8 mouse cellular contexts compared by ENCODE assay signal in genomic region chr6:37442781-37443180, GRCm38 (mm10). TPM values are rescaled to one million over a fixed set of nuclear protein-coding genes. Genes with fewer than 3 reads are reported as not detected.
DNase-seq lines count a peak whose midpoint lies in the region; ATAC-seq lines count a peak whose summit lies in the region.

No protein-coding gene starts in this region.

- peaks cover 4% of the 10 kb centered on the region; the same call in 1 of the 2 replicates for H3K9me3 ChIP-seq in heart, embryonic 14.5 days (ENCODE audit: control insufficient read depth, low read length)
- H3K9me3 ChIP-seq in hindbrain, embryonic 12.5 days (replicated peaks): no peaks in the 10 kb centered on the region
- H3K9me3 ChIP-seq in midbrain, embryonic 12.5 days: no peaks in the 10 kb centered on the region

- ATAC-seq in heart, embryonic 14.5 days (ENCODE audit: insufficient number of reproducible peaks, insufficient read depth, low FRiP score, low read depth): no peak
- peak; percentile 17; the same call in 1 of the 2 replicates for ATAC-seq in hindbrain, embryonic 12.5 days (ENCODE audit: low FRiP score)
- no peak for ATAC-seq in midbrain, embryonic 12.5 days (ENCODE audit: low FRiP score, low read depth)

- H3K27ac ChIP-seq in heart, embryonic 14.5 days (replicated peaks in 1 of 2; ENCODE audit: control insufficient read depth in 1 of 2, insufficient read depth in 1 of 2, low read depth in 2 of 2, low read length in 2 of 2): peak overlapping the region in 1 of 2 experiments; percentile 58; a peak in 1 of 4 replicates
- no peak overlapping the region for H3K27ac ChIP-seq in hindbrain, embryonic 12.5 days
- no peak overlapping the region for H3K27ac ChIP-seq in midbrain, embryonic 12.5 days (replicated peaks)

- WGBS in heart, embryonic 14.5 days: 46% methylated on average over 4 of the region's 4 CpGs
- WGBS in hindbrain, embryonic 12.5 days: 43% methylated on average over 4 of the region's 4 CpGs
- WGBS in midbrain, embryonic 12.5 days: 47% methylated on average over 4 of the region's 4 CpGs

- peaks cover 8 to 25% of the 10 kb centered on the region in 2 experiments; a peak in 3 of 4 replicates for H3K4me1 ChIP-seq in heart, embryonic 14.5 days (ENCODE audit: control insufficient read depth in 2 of 2, insufficient read depth in 2 of 2, low read length in 2 of 2)
- peaks cover 9% of the 10 kb centered on the region for H3K4me1 ChIP-seq in hindbrain, embryonic 12.5 days
- peaks cover 11% of the 10 kb centered on the region; the same call in 1 of the 2 replicates for H3K4me1 ChIP-seq in midbrain, embryonic 12.5 days

- peak overlapping the region; percentile 75 for H3K9ac ChIP-seq in heart, embryonic 14.5 days (ENCODE audit: low read length)
- H3K9ac ChIP-seq in hindbrain, embryonic 12.5 days: peak overlapping the region; percentile 49
- peak overlapping the region; percentile 46 for H3K9ac ChIP-seq in midbrain, embryonic 12.5 days (replicated peaks)

- DNase-seq in heart, adult 9 months (ENCODE audit: low spot score in 2 of 2): no peak
- DNase-seq in cerebellum, adult 9-11 months: peak; percentile 38
- no peak for DNase-seq in gastrocnemius, postnatal 10 days
- DNase-seq in layer of hippocampus, postnatal 14 days (ENCODE audit: low spot score in 2 of 2): no peak
- no peak for DNase-seq in frontal cortex, postnatal 36 days (ENCODE audit: low spot score in 2 of 2)

- H3K27me3 ChIP-seq in heart, embryonic 14.5 days (ENCODE audit: control insufficient read depth, insufficient read depth, low read length): no peaks in the 10 kb centered on the region
- no peaks in the 10 kb centered on the region for H3K27me3 ChIP-seq in hindbrain, embryonic 12.5 days
- peaks cover 7% of the 10 kb centered on the region; the same call in 1 of the 2 replicates for H3K27me3 ChIP-seq in midbrain, embryonic 12.5 days

- H3K36me3 ChIP-seq in heart, embryonic 14.5 days (ENCODE audit: control insufficient read depth, insufficient read depth, low read length): peaks cover 7% of the 10 kb centered on the region
- H3K36me3 ChIP-seq in hindbrain, embryonic 12.5 days: no peaks in the 10 kb centered on the region
- H3K36me3 ChIP-seq in midbrain, embryonic 12.5 days: no peaks in the 10 kb centered on the region

- peak overlapping the region; percentile 69 for H3K4me2 ChIP-seq in heart, embryonic 14.5 days (ENCODE audit: low read length)
- peak overlapping the region; percentile 50 for H3K4me2 ChIP-seq in hindbrain, embryonic 12.5 days (replicated peaks)
- peak overlapping the region; percentile 50 for H3K4me2 ChIP-seq in midbrain, embryonic 12.5 days (replicated peaks)

- peak overlapping the region; percentile 38; a peak in 3 of 4 replicates for H3K4me3 ChIP-seq in heart, embryonic 14.5 days (ENCODE audit: control insufficient read depth in 1 of 2, insufficient read depth in 1 of 2, low read depth in 1 of 2, low read length in 2 of 2)
- peak overlapping the region; percentile 40 for H3K4me3 ChIP-seq in hindbrain, embryonic 12.5 days
- peak overlapping the region; percentile 81 for H3K4me3 ChIP-seq in midbrain, embryonic 12.5 days

RNA-seq across cellular contexts. Expression of gene Creb3l2, which starts 0.8 kb away (rescaled TPM):
- 36.8 and 39.9 TPM in 2 replicates for polyA plus RNA-seq in heart, embryonic 14.5 days (2014; fragmentation: Nextera tagmentation; extraction: Ambion mirVana)
- polyA plus RNA-seq in hindbrain, embryonic 12.5 days (2016; fragmentation: Nextera tagmentation; extraction: Ambion mirVana): 14.9 and 16.7 TPM in 2 replicates
- polyA plus RNA-seq in midbrain, embryonic 12.5 days (2016; fragmentation: Nextera tagmentation; extraction: Ambion mirVana): 5.9 and 7.2 TPM in 2 replicates
- 10 to 100 TPM; 18.2 to 24.0 TPM for total RNA-seq in gastrocnemius, postnatal 10 days (2021)
- 10 to 100 TPM in 1 of 2 experiments, 1 to 10 TPM in 1; 9.4 to 11.0 TPM for total RNA-seq in layer of hippocampus, postnatal 14 days (2021)
